Mouse (Mus musculus) right cerebral cortex, postnatal 36 days (tissue): ENCODE measurements around the gene Cirbp.

Source experiments
- DNase-seq, 2 experiments: peaks; one replicate each; pipeline ENCODE4 v3.0.0; 2022; ENCODE audit warnings: low spot score in 2 of 2, mixed read lengths in 1 of 2

Gene Cirbp

GRCm38 (mm10) chr10:80165392-80166128, at the start of gene Cirbp:
Gene Cirbp (plus strand): TSS chr10:80165985.
- DNase-seq, result no peak

GRCm38 (mm10) chr10:80116563-80116926, 49.2 kb upstream of the Cirbp start:
- DNase-seq, result no peak

GRCm38 (mm10) chr10:80116927-80117691, 48.7 kb upstream of the Cirbp start:
- no peak for DNase-seq

- DNase-seq, result no peak
Observed at GRCm38 (mm10) chr10:80117736-80118135, 48.0 kb upstream of the Cirbp start.

- no peak for DNase-seq
Observed at GRCm38 (mm10) chr10:80118552-80118951, 47.2 kb upstream of the Cirbp start.

- no peak for DNase-seq
Observed at GRCm38 (mm10) chr10:80120146-80120545, 45.6 kb upstream of the Cirbp start.

GRCm38 (mm10) chr10:80121639-80122038, 44.1 kb upstream of the Cirbp start:
- no peak for DNase-seq

- no peak for DNase-seq
Observed at GRCm38 (mm10) chr10:80123932-80124562, 41.7 kb upstream of the Cirbp start.

GRCm38 (mm10) chr10:80127920-80128319, 37.9 kb upstream of the Cirbp start:
- no peak for DNase-seq

GRCm38 (mm10) chr10:80129846-80130245, 35.9 kb upstream of the Cirbp start:
- no peak for DNase-seq

GRCm38 (mm10) chr10:80130403-80131031, 35.3 kb upstream of the Cirbp start:
- no peak for DNase-seq

GRCm38 (mm10) chr10:80131316-80131951, 34.4 kb upstream of the Cirbp start:
- no peak for DNase-seq

- DNase-seq, result no peak
Observed at GRCm38 (mm10) chr10:80131952-80132350, 33.8 kb upstream of the Cirbp start.

GRCm38 (mm10) chr10:80133226-80133849, 32.4 kb upstream of the Cirbp start:
- DNase-seq, result no peak

- no peak for DNase-seq
Observed at GRCm38 (mm10) chr10:80134421-80134820, 31.4 kb upstream of the Cirbp start.

GRCm38 (mm10) chr10:80135161-80135560, 30.6 kb upstream of the Cirbp start:
- no peak for DNase-seq

GRCm38 (mm10) chr10:80135641-80136040, 30.1 kb upstream of the Cirbp start:
- no peak for DNase-seq

GRCm38 (mm10) chr10:80136179-80136951, 29.4 kb upstream of the Cirbp start:
- DNase-seq, result no peak

- no peak for DNase-seq
Observed at GRCm38 (mm10) chr10:80136952-80137625, 28.7 kb upstream of the Cirbp start.
